Mouse (Mus musculus): Measurements from ENCODE around the gene Cyp17a1.

GRCm38 (mm10) chr19:46641420-46642085 lies 31.4 kb downstream of the Cyp17a1 start:
- TF ChIP-seq POLR2A (IDR thresholded peaks at IDR 0.05; ENCODE audit: control insufficient read depth, extremely low read depth, insufficient read depth, low read length, poor library complexity) (no peak), CTCF (IDR thresholded peaks at IDR 0.05; ENCODE audit: borderline replicate concordance, control insufficient read depth, extremely low read depth, insufficient read depth, low read length, poor library complexity) (no peak)
